In genomic region chr13:60479862-60480730, GRCm38 (mm10) we compare ENCODE assay signal across 8 mouse cellular contexts.
DNase-seq lines count a peak whose midpoint lies in the region; ATAC-seq and TF ChIP-seq lines count a peak whose summit lies in the region.

No protein-coding gene starts in this region.

- H3K4me3 ChIP-seq in heart, embryonic 14.5 days (ENCODE audit: control insufficient read depth in 1 of 2, insufficient read depth in 1 of 2, low read depth in 1 of 2, low read length in 2 of 2) = peak overlapping the region in 1 of 2 experiments; percentile 38; a peak in 2 of 4 replicates
- H3K4me3 ChIP-seq in forebrain, postnatal 0 days (ENCODE audit: low read depth, low read length) = no peak overlapping the region; the same call in 1 of the 2 replicates

- 21% methylated on average over 13 of the region's 13 CpGs for WGBS in heart, embryonic 14.5 days
- 7% methylated on average over 13 of the region's 13 CpGs for WGBS in forebrain, postnatal 0 days

- no peak for TF ChIP-seq CTCF in forebrain, postnatal 0 days (IDR thresholded peaks at IDR 0.05; ENCODE audit: low read depth)

- peaks cover 6 to 18% of the 10 kb centered on the region in 2 experiments for H3K4me1 ChIP-seq in heart, embryonic 14.5 days (ENCODE audit: control insufficient read depth in 2 of 2, insufficient read depth in 2 of 2, low read length in 2 of 2)
- H3K4me1 ChIP-seq in forebrain, postnatal 0 days (ENCODE audit: insufficient read depth) = peaks cover 9% of the 10 kb centered on the region

- no peak overlapping the region; the same call in 1 of the 2 replicates for H3K9ac ChIP-seq in heart, embryonic 14.5 days (ENCODE audit: low read length)
- no peak overlapping the region for H3K9ac ChIP-seq in forebrain, postnatal 0 days

- no peaks in the 10 kb centered on the region; the same call in 1 of the 2 replicates for H3K27me3 ChIP-seq in heart, embryonic 14.5 days (ENCODE audit: control insufficient read depth, insufficient read depth, low read length)
- no peaks in the 10 kb centered on the region for H3K27me3 ChIP-seq in forebrain, postnatal 0 days (ENCODE audit: insufficient read depth, low read length)

- peak overlapping the region; percentile 74 for H3K4me2 ChIP-seq in heart, embryonic 14.5 days (ENCODE audit: low read length)
- H3K4me2 ChIP-seq in forebrain, postnatal 0 days (ENCODE audit: low read depth) = peak overlapping the region; percentile 64

- H3K9me3 ChIP-seq in heart, embryonic 14.5 days (ENCODE audit: control insufficient read depth, low read length) = no peaks in the 10 kb centered on the region
- H3K9me3 ChIP-seq in forebrain, postnatal 0 days (ENCODE audit: low read length) = no peaks in the 10 kb centered on the region

- no peaks in the 10 kb centered on the region for H3K36me3 ChIP-seq in heart, embryonic 14.5 days (ENCODE audit: control insufficient read depth, insufficient read depth, low read length)
- no peaks in the 10 kb centered on the region for H3K36me3 ChIP-seq in forebrain, postnatal 0 days (ENCODE audit: insufficient read depth)

- H3K27ac ChIP-seq in heart, embryonic 14.5 days (replicated peaks in 1 of 2; ENCODE audit: control insufficient read depth in 1 of 2, insufficient read depth in 1 of 2, low read depth in 2 of 2, low read length in 2 of 2) = no peak overlapping the region
- H3K27ac ChIP-seq in forebrain, postnatal 0 days (ENCODE audit: low read depth, low read length) = no peak overlapping the region

- intact Hi-C loops in left cerebral cortex, postnatal 14 days (cut with DNase I) = loop anchor here (2.0 to 5.0 kb wide), 2 partner anchors 122 to 259 kb away; partner anchors contain the start of gene Dapk1

- DNase-seq in heart, postnatal 4 days = no peak
- DNase-seq in forebrain, postnatal 0 days = no peak
- DNase-seq in kidney, postnatal 4 days = peak; percentile 39 to 66
- no peak for DNase-seq in right cerebral cortex, postnatal 4 days
- no peak for DNase-seq in adrenal gland, postnatal 14 days
- no peak for DNase-seq in left cerebral cortex, postnatal 14 days (ENCODE audit: low spot score in 2 of 2)

- no peak for ATAC-seq in heart, embryonic 14.5 days (ENCODE audit: insufficient number of reproducible peaks, insufficient read depth, low FRiP score, low read depth)
- ATAC-seq in forebrain, postnatal 0 days = no peak
- ATAC-seq in monocyte, adult 5-6 weeks (replicated peaks; ENCODE audit: insufficient number of reproducible peaks, low FRiP score, low TSS enrichment, poor library complexity, severe bottlenecking) = peak; percentile 41

Comparison
In these comparisons a context has a peak if more than half of its experiments do, and no peak if none do; other contexts are left out.
1. DNase-seq: peak in kidney, postnatal 4 days (2 of 2); none in heart, postnatal 4 days (single experiment), forebrain, postnatal 0 days (single experiment), right cerebral cortex, postnatal 4 days (single experiment), adrenal gland, postnatal 14 days (single experiment) and left cerebral cortex, postnatal 14 days (0 of 2).